Mouse (Mus musculus) cerebellum, adult 2 months (tissue): ENCODE results near the gene Ubqln4.

Experiments used
- CTCF ChIP-seq: fragments of 200-500 bp; IDR thresholded peaks from 2 replicates; pipeline ENCODE4 v1.5.1; 2011; ENCODE audit warnings: low read depth, mild to moderate bottlenecking, control low read depth, low read length, moderate library complexity, borderline replicate concordance; ENCODE audit not compliant: insufficient read depth
- POLR2A ChIP-seq: fragments of 200-500 bp; IDR thresholded peaks from 2 replicates; pipeline ENCODE4 v1.6.1; 2011; ENCODE audit warnings: low read length, control low read depth, borderline replicate concordance; ENCODE audit not compliant: insufficient read depth

DNA sequence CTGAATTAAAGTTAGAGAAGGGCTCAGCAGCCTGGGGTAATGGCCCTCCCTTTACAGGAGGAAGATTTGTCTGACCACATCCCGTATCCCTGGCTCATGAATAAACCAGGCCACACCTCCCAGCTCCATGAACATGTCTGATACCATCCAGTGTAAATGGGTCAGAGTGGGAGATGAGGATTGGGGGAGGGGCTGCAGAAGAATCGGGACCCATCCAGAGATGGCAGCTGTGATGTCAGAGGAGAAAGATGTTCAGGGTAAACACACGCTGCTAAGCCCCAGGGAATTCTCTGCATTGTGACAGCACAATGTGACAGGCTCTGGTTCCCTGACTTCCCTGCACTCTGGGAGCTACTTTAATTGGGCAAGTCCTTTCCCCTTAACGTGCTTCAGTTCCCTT is 9.9 kb downstream of the Ubqln4 start:
- TF ChIP-seq POLR2A, result no peak
- TF ChIP-seq CTCF, result no peak
